Mouse (Mus musculus): Measurements from ENCODE around the gene Cpeb4. TPM values are rescaled to one million over a fixed set of nuclear protein-coding genes. Genes with fewer than 3 reads are reported as not detected.
A peak's percentile ranks its signal among the peaks of the same experiment; 100 is the strongest.

Cpeb4 gene
- total and polyA plus RNA-seq, 2 experiments from 2014 or later = 15.8 to 75.7 TPM

DNA sequence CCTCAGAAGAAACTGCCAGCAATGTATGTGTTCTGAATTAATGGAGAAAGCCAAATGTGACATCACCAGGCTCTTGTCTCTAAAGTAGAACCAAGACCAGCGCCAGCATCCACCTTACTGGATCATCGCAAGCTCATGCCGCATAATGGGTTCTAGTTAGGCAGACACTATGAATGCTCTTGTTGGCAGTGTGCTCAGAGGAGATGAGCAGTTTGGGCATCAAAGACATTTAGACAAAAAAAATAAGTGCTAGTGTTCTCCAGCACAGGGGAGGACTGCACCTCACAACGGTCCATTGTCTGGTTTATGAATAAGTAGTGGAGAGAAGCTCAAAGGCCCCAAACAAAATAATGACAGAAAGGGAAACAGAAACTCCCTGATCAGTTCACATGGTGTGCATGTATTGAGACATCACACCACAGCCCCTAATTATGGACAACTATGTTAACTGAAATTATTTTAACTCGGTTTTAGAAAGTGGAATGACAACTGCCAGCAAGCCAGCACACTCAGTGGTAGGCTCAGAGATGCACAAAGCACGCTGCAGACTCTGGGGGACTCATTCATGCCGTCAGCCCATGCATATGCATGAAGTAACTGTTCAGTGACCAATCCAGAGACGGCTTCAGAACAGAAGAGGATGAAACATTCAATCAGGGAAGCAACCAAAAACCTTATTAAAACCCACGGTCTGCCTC, 25.1 kb upstream of the Cpeb4 start:
- DNase-seq (ENCODE audit: low spot score) (peak; percentile 77), ATAC-seq (peak; percentile 91)
- Histone ChIP-seq H3K9me3 (ENCODE audit: low read length) (no peaks in the 10 kb centered on the region), H3K36me3 (ENCODE audit: insufficient read depth, low read length) (no peaks in the 10 kb centered on the region), H3K27me3 (ENCODE audit: insufficient read depth, low read length) (no peaks in the 10 kb centered on the region), H3K4me1 (ENCODE audit: insufficient read depth, low read length) (peaks cover 15% of the 10 kb centered on the region), H3K27ac (peak overlapping the region; percentile 54; the same call in 1 of the 2 replicates), H3K4me3 (ENCODE audit: low read length) (no peak overlapping the region), H3K9ac (replicated peaks; ENCODE audit: low read length) (no peak overlapping the region), H3K4me2 (ENCODE audit: low read depth, low read length) (no peak overlapping the region)
- 0 out of 2 replicates have a peak, but pooled peaks have one; percentile 4 for TF ChIP-seq CTCF (IDR thresholded peaks at IDR 0.05; ENCODE audit: low read depth)
- WGBS = 15% methylated on average over 9 of the region's 9 CpGs

DNA sequence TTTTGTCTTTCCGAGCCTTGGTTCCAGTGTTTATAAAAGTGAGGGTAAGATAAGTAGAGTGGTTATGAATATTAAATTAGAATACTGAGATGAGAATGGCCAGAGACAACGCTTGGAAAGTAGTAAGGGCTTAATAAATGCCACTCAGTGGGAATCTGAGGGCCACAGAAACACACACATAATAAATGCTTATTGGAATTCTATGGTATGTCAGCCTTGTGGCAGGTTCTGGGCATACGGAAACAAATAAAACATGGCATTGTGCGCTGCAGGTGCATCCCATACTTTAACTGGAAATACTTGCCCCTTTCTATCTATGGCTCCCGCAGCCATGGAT, 24.6 kb upstream of the Cpeb4 start:
- Histone ChIP-seq H3K4me3 (ENCODE audit: low read length) (no peak overlapping the region), H3K4me2 (ENCODE audit: low read depth, low read length) (no peak overlapping the region), H3K27me3 (ENCODE audit: insufficient read depth, low read length) (no peaks in the 10 kb centered on the region), H3K9me3 (ENCODE audit: low read length) (no peaks in the 10 kb centered on the region), H3K9ac (replicated peaks; ENCODE audit: low read length) (no peak overlapping the region), H3K36me3 (ENCODE audit: insufficient read depth, low read length) (no peaks in the 10 kb centered on the region), H3K4me1 (ENCODE audit: insufficient read depth, low read length) (peaks cover 15% of the 10 kb centered on the region), H3K27ac (0 out of 2 replicates have a peak overlapping the region, but pooled peaks have one; percentile 54)
- DNase-seq (ENCODE audit: low spot score) (no peak), ATAC-seq (no peak; the same call in 1 of the 2 replicates)
- WGBS = 34% methylated on average over 5 of the region's 5 CpGs
- TF ChIP-seq CTCF (IDR thresholded peaks at IDR 0.05; ENCODE audit: low read depth) = no peak

DNA sequence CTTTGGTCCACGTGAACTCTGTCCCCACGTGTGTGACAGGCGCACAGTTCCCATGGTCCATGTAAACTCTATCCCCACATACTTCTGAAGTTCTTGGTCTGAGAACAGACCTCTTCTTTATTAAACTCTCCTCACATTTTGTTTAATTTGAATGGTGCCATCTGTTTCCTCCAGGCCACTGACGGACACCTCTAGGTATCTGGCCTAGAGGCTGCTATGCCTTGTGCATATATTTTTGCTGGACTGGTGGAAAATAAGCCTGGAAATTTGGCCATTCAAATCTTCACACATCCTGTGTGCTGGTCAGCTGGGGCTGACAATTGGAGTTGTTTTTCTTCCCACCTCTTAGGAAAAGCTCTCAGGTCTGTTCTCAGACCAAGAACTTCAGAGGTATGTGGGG, 23.3 kb upstream of the Cpeb4 start:
- no peaks in the 10 kb centered on the region for H3K27me3 ChIP-seq (ENCODE audit: insufficient read depth, low read length)
- H3K4me3 ChIP-seq (ENCODE audit: low read length) = no peak overlapping the region
- no peak for DNase-seq (ENCODE audit: low spot score)
- peaks cover 15% of the 10 kb centered on the region for H3K4me1 ChIP-seq (ENCODE audit: insufficient read depth, low read length)
- no peak overlapping the region for H3K4me2 ChIP-seq (ENCODE audit: low read depth, low read length)
- no peaks in the 10 kb centered on the region for H3K36me3 ChIP-seq (ENCODE audit: insufficient read depth, low read length)
- H3K9me3 ChIP-seq (ENCODE audit: low read length) = no peaks in the 10 kb centered on the region
- WGBS = 73% methylated on average over 4 of the region's 4 CpGs
- ATAC-seq = no peak
- H3K27ac ChIP-seq = no peak overlapping the region
- no peak for TF ChIP-seq CTCF (IDR thresholded peaks at IDR 0.05; ENCODE audit: low read depth)
- no peak overlapping the region for H3K9ac ChIP-seq (replicated peaks; ENCODE audit: low read length)

DNA sequence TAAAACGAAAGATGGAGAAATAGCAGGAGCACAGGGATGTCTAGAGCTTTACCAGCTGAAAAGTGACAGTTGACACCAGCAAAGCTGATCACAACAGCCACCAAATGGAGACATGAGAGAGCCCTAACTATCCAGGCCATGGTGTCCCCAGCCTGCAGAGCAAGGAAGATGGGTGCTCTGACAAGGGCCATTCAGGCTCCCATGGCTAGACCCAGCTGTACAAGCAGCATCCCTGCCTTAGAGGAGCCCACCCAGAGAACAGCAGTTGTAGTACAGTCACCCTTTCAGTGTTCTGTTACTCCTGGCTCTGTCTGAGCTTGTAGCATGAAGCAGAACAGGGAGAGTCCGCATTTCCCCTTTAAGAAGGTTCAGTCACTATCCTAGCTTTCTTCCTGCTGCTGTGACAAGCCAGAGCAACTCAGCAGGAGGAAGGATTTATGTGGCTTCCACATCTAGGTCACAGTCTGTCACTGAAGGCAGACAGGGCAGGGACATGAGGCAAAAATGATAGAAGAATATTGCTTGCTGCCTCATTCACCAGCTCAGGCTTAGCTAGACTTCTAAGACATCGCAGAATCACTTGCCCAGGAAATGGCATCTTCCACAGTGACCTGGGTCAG, 21.7 kb upstream of the Cpeb4 start:
- 79% methylated on average over 3 of the region's 3 CpGs for WGBS

DNA sequence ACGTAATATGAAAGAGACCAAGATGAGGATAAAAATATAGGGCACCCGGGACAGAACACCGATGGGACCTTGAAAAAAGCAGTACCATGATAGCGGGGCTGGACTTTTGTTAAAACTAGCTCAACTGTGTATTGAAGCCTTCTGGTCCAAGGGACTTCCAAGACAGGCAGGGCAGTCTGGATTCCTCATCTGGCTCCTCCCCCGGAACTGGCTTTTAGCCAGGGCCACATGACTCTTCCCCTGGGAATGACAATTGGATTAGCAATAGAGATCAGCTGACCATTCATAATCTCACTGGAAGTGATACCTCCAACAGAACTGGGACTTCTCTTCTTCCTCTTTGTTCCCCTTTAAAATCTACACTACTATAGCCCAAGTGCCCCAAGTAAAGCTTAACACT, 21.0 kb upstream of the Cpeb4 start:
- Histone ChIP-seq H3K9me3 (ENCODE audit: low read length) (no peaks in the 10 kb centered on the region), H3K27me3 (ENCODE audit: insufficient read depth, low read length) (no peaks in the 10 kb centered on the region), H3K4me3 (ENCODE audit: low read length) (no peak overlapping the region), H3K4me1 (ENCODE audit: insufficient read depth, low read length) (peaks cover 15% of the 10 kb centered on the region), H3K36me3 (ENCODE audit: insufficient read depth, low read length) (no peaks in the 10 kb centered on the region), H3K4me2 (ENCODE audit: low read depth, low read length) (no peak overlapping the region), H3K9ac (replicated peaks; ENCODE audit: low read length) (no peak overlapping the region), H3K27ac (no peak overlapping the region)
- DNase-seq (ENCODE audit: low spot score) = peak; percentile 68
- ATAC-seq = no peak
- 63% methylated on average over 5 of the region's 5 CpGs for WGBS
- no peak for TF ChIP-seq CTCF (IDR thresholded peaks at IDR 0.05; ENCODE audit: low read depth)

More for the DNA sequence above, 21.7 kb upstream of the Cpeb4 start:
- DNase-seq (ENCODE audit: low spot score) = no peak
- H3K4me2 ChIP-seq (ENCODE audit: low read depth, low read length) = no peak overlapping the region
- no peaks in the 10 kb centered on the region for H3K36me3 ChIP-seq (ENCODE audit: insufficient read depth, low read length)
- H3K4me3 ChIP-seq (ENCODE audit: low read length) = no peak overlapping the region
- peaks cover 15% of the 10 kb centered on the region for H3K4me1 ChIP-seq (ENCODE audit: insufficient read depth, low read length)
- no peaks in the 10 kb centered on the region for H3K9me3 ChIP-seq (ENCODE audit: low read length)
- no peak overlapping the region; the same call in 1 of the 2 replicates for H3K27ac ChIP-seq
- no peak for TF ChIP-seq CTCF (IDR thresholded peaks at IDR 0.05; ENCODE audit: low read depth)
- no peaks in the 10 kb centered on the region for H3K27me3 ChIP-seq (ENCODE audit: insufficient read depth, low read length)
- no peak for ATAC-seq
- H3K9ac ChIP-seq (replicated peaks; ENCODE audit: low read length) = no peak overlapping the region

DNA sequence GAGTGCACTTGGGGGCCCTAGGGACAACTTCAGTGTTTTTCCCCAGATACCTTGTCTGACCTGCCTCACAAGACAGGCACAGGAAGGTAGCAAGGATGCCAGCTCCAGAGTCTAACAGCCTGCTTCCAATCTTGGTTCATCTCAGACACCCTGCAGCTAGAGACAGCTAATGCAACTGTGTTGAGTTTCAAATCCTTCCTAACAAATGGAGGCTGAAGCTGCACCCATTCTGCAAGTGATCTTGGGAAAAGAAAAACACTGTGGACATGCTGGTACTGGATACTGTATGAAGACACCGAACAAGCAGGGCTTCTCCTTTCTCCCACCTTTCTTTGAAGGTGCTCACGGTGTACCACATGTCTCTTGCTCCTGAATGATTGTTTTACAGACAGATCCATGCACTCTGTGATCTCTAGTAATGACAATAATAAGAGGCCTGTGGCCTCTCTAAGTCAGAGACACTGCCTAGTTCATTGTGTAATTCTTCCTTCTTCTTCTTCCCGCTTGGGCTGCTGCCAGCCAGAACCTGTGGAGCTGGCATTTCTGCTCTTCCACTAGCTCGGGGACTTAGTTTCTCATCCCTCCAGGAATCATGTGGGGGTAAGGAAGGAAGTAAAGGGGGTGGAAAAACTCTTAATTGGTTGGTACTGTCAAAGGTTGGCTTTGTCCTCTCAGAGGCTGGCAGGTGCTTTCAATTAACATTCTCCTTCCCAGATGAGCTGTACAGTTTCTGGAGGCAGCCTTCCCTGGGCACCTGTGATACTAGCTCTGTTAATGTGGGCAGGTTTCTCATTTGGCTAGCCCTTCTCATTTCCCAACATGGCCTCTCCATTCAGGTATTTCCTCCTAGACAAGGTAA, 20.1 kb upstream of the Cpeb4 start:
- Histone ChIP-seq H3K4me1 (ENCODE audit: insufficient read depth, low read length) (peaks cover 12% of the 10 kb centered on the region), H3K4me2 (ENCODE audit: low read depth, low read length) (no peak overlapping the region), H3K9ac (replicated peaks; ENCODE audit: low read length) (no peak overlapping the region), H3K27ac (no peak overlapping the region), H3K36me3 (ENCODE audit: insufficient read depth, low read length) (no peaks in the 10 kb centered on the region), H3K9me3 (ENCODE audit: low read length) (no peaks in the 10 kb centered on the region), H3K27me3 (ENCODE audit: insufficient read depth, low read length) (no peaks in the 10 kb centered on the region), H3K4me3 (ENCODE audit: low read length) (no peak overlapping the region)
- DNase-seq (ENCODE audit: low spot score) (no peak), ATAC-seq (no peak)
- TF ChIP-seq CTCF (IDR thresholded peaks at IDR 0.05; ENCODE audit: low read depth) = no peak
- 73% methylated on average over 4 of the region's 4 CpGs for WGBS
